Mouse (Mus musculus) adrenal gland, postnatal 0 days (tissue): Measurements from ENCODE around the gene Pex19. TPM values are rescaled to one million over a fixed set of nuclear protein-coding genes. Genes with fewer than 3 reads are reported as not detected.

Experiments
- polyA plus RNA-seq: library from polyadenylated mRNA; unstranded; fragments of >200 nt; fragmentation: Nextera tagmentation; extraction: Ambion mirVana; gene quantifications from 2 replicates; pipeline ENCODE4 v1.2.1, GENCODE M21; 2015

The Pex19 gene
- polyA plus RNA-seq = 131 and 196 TPM in 2 replicates

GRCm38 (mm10) chr1:172126376-172127347 lies at the start of gene Pex19:
Pex19 (plus strand) TSS chr1:172126755.

GRCm38 (mm10) chr1:172082101-172082898 lies 44.3 kb upstream of the Pex19 start, which contains the start of the genes Copa and Ncstn:
Copa (plus strand) TSS chr1:172082529.
Ncstn (minus strand) TSS chr1:172082795.

GRCm38 (mm10) chr1:172147835-172148278 lies 21.3 kb downstream of the Pex19 start, which contains the start of gene Dcaf8:
Dcaf8 (plus strand) TSS chr1:172148084.

Other genes with a start within 250 kb of the Pex19 start
- 0.08 TPM in 1 of 2 replicates, not detected in the other for gene Gm10521, start 231.1 kb upstream of the Pex19 start, polyA plus RNA-seq
- gene Slamf6, start 209.2 kb upstream of the Pex19 start, polyA plus RNA-seq = 0.41 and 0.59 TPM in 2 replicates
- 5.4 and 8.0 TPM in 2 replicates for gene Vangl2, start 98.3 kb upstream of the Pex19 start, polyA plus RNA-seq
- not detected in 2 replicates for gene Nhlh1, start 69.2 kb upstream of the Pex19 start, polyA plus RNA-seq
- gene Copa, start 44.2 kb upstream of the Pex19 start, polyA plus RNA-seq = 85.7 and 124 TPM in 2 replicates
- gene Ncstn, start 44.0 kb upstream of the Pex19 start, polyA plus RNA-seq = 84.9 and 127 TPM in 2 replicates
- 85.4 and 126 TPM in 2 replicates for gene Dcaf8, start 21.3 kb downstream of the Pex19 start, polyA plus RNA-seq
- gene Pea15a, start 80.0 kb downstream of the Pex19 start, polyA plus RNA-seq = 91.0 and 111 TPM in 2 replicates
- 1.3 and 9.1 TPM in 2 replicates for gene Casq1, start 93.1 kb downstream of the Pex19 start, polyA plus RNA-seq
- gene Atp1a4, start 131.7 kb downstream of the Pex19 start, polyA plus RNA-seq = 0.68 and 2.4 TPM in 2 replicates
- 29.8 and 33.0 TPM in 2 replicates for gene Igsf8, start 134.9 kb downstream of the Pex19 start, polyA plus RNA-seq
- gene Atp1a2, start 171.3 kb downstream of the Pex19 start, polyA plus RNA-seq = 4.1 and 5.3 TPM in 2 replicates
- gene Kcnj9, start 202.6 kb downstream of the Pex19 start, polyA plus RNA-seq = 0.28 TPM in 1 of 2 replicates, not detected in the other
- 0.30 and 0.65 TPM in 2 replicates for gene Kcnj10, start 214.5 kb downstream of the Pex19 start, polyA plus RNA-seq
- gene Pigm, start 249.8 kb downstream of the Pex19 start, polyA plus RNA-seq = 3.3 and 4.9 TPM in 2 replicates